Mouse (Mus musculus) lung, adult 2 months (tissue): Measurements from ENCODE around the gene Ctnna3.

Source experiments
- CTCF ChIP-seq: fragments of 200-500 bp; IDR thresholded peaks from 2 replicates; pipeline ENCODE4 v1.5.1; 2011; ENCODE audit warnings: mild to moderate bottlenecking, low read length, control low read depth; ENCODE audit not compliant: insufficient read depth
- POLR2A ChIP-seq: fragments of 200-500 bp; IDR thresholded peaks from 2 replicates; pipeline ENCODE4 v1.6.1; 2011; ENCODE audit warnings: low read depth, mild to moderate bottlenecking, control low read depth, low read length, borderline replicate concordance; ENCODE audit errors: extremely low read depth

- TF ChIP-seq POLR2A: no peak
- TF ChIP-seq CTCF: no peak
Measured at GRCm38 (mm10) chr10:63572866-63573265, 143.0 kb downstream of the Ctnna3 start.
